Mouse (Mus musculus) layer of hippocampus, adult 2 months (tissue): ENCODE data around the gene Olfr945. TPM values are rescaled to one million over a fixed set of nuclear protein-coding genes. Genes with fewer than 3 reads are reported as not detected.

Experiments used
- DNase-seq, 2 experiments: peaks; one replicate each; pipeline ENCODE4 v3.0.0; 2022; ENCODE audit warnings: low spot score in 2 of 2
- H3K27ac ChIP-seq: fragments of 200-600 bp; 2 replicates; pipeline ENCODE4 v1.8.1; 2022
- H3K4me3 ChIP-seq: fragments of 200-600 bp; 2 replicates; pipeline ENCODE4 v1.8.1; 2022; ENCODE audit warnings: mild to moderate bottlenecking
- CTCF ChIP-seq: fragments of 200-600 bp; conservative IDR thresholded peaks from 2 replicates; pipeline ENCODE4 v1.8.1; 2022; ENCODE audit warnings: antibody characterized with exemption, mild to moderate bottlenecking, moderate library complexity
- long read RNA-seq, 2 experiments: library from polyadenylated mRNA; stranded (forward); transcript quantifications; one replicate each; pipeline ENCODE4 v2.0.0; 2021; ENCODE audit warnings: borderline mapping rate in 2 of 2
- total RNA-seq, 2 experiments: library from RNA; stranded (reverse); gene quantifications; 2 replicates each; pipeline ENCODE4 v1.2.3; 2021

Olfr945 gene
- total RNA-seq: not detected
- long read RNA-seq, experiment 1: 0 reads
- long read RNA-seq, experiment 2: 0 reads

GRCm38 (mm10) chr9:39276718-39277117 is at the start of gene Olfr945:
TSS of gene Olfr945 (minus strand) at chr9:39276818.
- no peak for DNase-seq
- no peak within 1 kb of the TSS for H3K27ac ChIP-seq
- H3K4me3 ChIP-seq: no peak within 1 kb of the TSS
- no peak for TF ChIP-seq CTCF

- Histone ChIP-seq H3K27ac (no peak within 1 kb of the TSS), H3K4me3 (no peak within 1 kb of the TSS)
- no peak for TF ChIP-seq CTCF
- no peak for DNase-seq
These were observed 49.3 kb upstream of the Olfr945 start, which contains the start of gene Olfr948 for GRCm38 (mm10) chr9:39325945-39326344. TSS of gene Olfr948 (minus strand) at chr9:39326045.

GRCm38 (mm10) chr9:39287136-39287535 is 10.5 kb upstream of the Olfr945 start:
- no peak overlapping the region for H3K27ac ChIP-seq
- DNase-seq: no peak
- TF ChIP-seq CTCF: no peak
- H3K4me3 ChIP-seq: no peak overlapping the region

- Histone ChIP-seq H3K4me3 (no peak within 1 kb of the TSS), H3K27ac (no peak within 1 kb of the TSS)
- TF ChIP-seq CTCF: no peak
These were observed 26.7 kb downstream of the Olfr945 start, which contains the start of gene Olfr1537 for GRCm38 (mm10) chr9:39249894-39250293. TSS of gene Olfr1537 (minus strand) at chr9:39249994.

More at GRCm38 (mm10) chr9:39249894-39250293, 26.7 kb downstream of the Olfr945 start, which contains the start of gene Olfr1537:
- no peak for DNase-seq

Other genes starting within 250 kb of the Olfr945 start
- not detected for gene Olfr937, start 211.9 kb downstream of the Olfr945 start, total RNA-seq
- gene Olfr938, start 197.9 kb downstream of the Olfr945 start, total RNA-seq: not detected
- not detected for gene Olfr27, start 148.7 kb downstream of the Olfr945 start, total RNA-seq
- gene Olfr943, start 110.5 kb downstream of the Olfr945 start, total RNA-seq: not detected
- gene Olfr944, start 74.9 kb downstream of the Olfr945 start, total RNA-seq: not detected
- not detected for gene Olfr1537, start 26.8 kb downstream of the Olfr945 start, total RNA-seq
- not detected for gene Olfr948, start 49.2 kb upstream of the Olfr945 start, total RNA-seq
- gene Olfr951, start 110.6 kb upstream of the Olfr945 start, total RNA-seq: not detected
- gene Olfr952, start 150.3 kb upstream of the Olfr945 start, total RNA-seq: not detected
- not detected for gene Olfr954, start 179.9 kb upstream of the Olfr945 start, total RNA-seq
- gene Olfr955, start 195.1 kb upstream of the Olfr945 start, total RNA-seq: not detected
- not detected for gene Olfr44, start 217.2 kb upstream of the Olfr945 start, total RNA-seq
- gene Olfr957, start 239.0 kb upstream of the Olfr945 start, total RNA-seq: not detected